Mouse (Mus musculus) heart, embryonic 16.5 days (tissue): ENCODE data around the gene 4930412O13Rik. TPM values are rescaled to one million over a fixed set of nuclear protein-coding genes. Genes with fewer than 3 reads are reported as not detected.

Experiments used
- ATAC-seq: fragments of 200-750 bp; cut with Nextera tagmentation; replicated peaks from 2 replicates; pipeline ENCODE4 v1.8.0; 2017; ENCODE audit warnings: moderate number of reproducible peaks; ENCODE audit not compliant: insufficient read depth, low FRiP score; ENCODE audit errors: extremely low read depth
- H3K27ac ChIP-seq: fragments of 300-500 bp; sonication (generic); 2 replicates; pipeline ENCODE4 v1.5.1; 2014; ENCODE audit warnings: mild to moderate bottlenecking, low read length, control low read depth, moderate library complexity
- H3K27me3 ChIP-seq: fragments of 300-500 bp; sonication (generic); 2 replicates; pipeline ENCODE4 v1.6.1; 2014; ENCODE audit warnings: low read length, mixed read lengths; ENCODE audit not compliant: control insufficient read depth, insufficient read depth
- H3K36me3 ChIP-seq: fragments of 300-500 bp; sonication (generic); 2 replicates; pipeline ENCODE4 v1.6.1; 2014; ENCODE audit not compliant: control insufficient read depth, insufficient read depth
- H3K4me1 ChIP-seq: fragments of 300-500 bp; sonication (generic); 2 replicates; pipeline ENCODE4 v1.6.1; 2014; ENCODE audit warnings: low read length, mixed read lengths; ENCODE audit not compliant: control insufficient read depth, insufficient read depth
- H3K4me2 ChIP-seq: fragments of 300-500 bp; sonication (generic); 2 replicates; pipeline ENCODE4 v1.6.1; 2014; ENCODE audit warnings: low read depth, mild to moderate bottlenecking, control low read depth, low read length
- H3K4me3 ChIP-seq: fragments of 300-500 bp; sonication (generic); 2 replicates; pipeline ENCODE4 v1.5.1; 2014; ENCODE audit warnings: mild to moderate bottlenecking, control low read depth, low read length
- H3K9ac ChIP-seq: fragments of 300-500 bp; sonication (generic); 2 replicates; pipeline ENCODE4 v1.6.1; 2014; ENCODE audit warnings: low read length, control low read depth
- H3K9me3 ChIP-seq: fragments of 300-500 bp; sonication (generic); replicated peaks from 2 replicates; pipeline ENCODE4 v1.6.1; 2016; ENCODE audit warnings: low read length; ENCODE audit not compliant: control insufficient read depth
- WGBS: fragments of 180-500 bp; shearing (Covaris S2); extraction: QIAGEN DNeasy Blood & Tissue Kit; methylation state at CpG from one replicate; pipeline ENCODE4 v1.1.7; 2014; 5-methylcytosine and 5-hydroxymethylcytosine counted together
- polyA plus RNA-seq: library from polyadenylated mRNA; unstranded; fragments of >200 nt; fragmentation: Nextera tagmentation; extraction: Ambion mirVana; gene quantifications from 2 replicates; pipeline ENCODE4 v1.2.1, GENCODE M21; 2015

Gene 4930412O13Rik
- polyA plus RNA-seq, 1 experiment from 2014 or later = not detected

DNA sequence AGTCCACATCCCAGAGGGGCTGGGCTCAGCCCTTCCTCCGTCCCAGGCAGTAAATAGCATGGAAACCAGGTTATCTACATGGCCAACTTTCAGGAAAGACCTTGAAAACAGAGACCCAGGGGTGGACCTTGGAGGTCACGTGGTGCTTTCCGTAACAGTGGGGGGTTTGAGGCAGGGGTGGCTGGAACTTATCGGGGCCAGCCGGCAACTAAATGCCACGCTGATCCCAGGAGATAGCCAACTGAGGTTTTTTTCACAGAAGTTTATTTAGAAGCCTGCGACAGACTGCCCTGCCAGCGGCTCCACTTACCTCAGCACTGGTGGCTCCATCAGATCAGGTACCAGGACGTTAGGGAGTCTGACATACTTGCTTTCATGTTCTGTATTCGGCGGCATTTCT lies 24.9 kb downstream of the 4930412O13Rik start:
- Histone ChIP-seq H3K4me1 (peaks cover 5% of the 10 kb centered on the region; the same call in 1 of the 2 replicates), H3K27ac (no peak overlapping the region), H3K4me3 (peak overlapping the region; percentile 38), H3K4me2 (peak overlapping the region; percentile 62), H3K27me3 (peaks cover 4% of the 10 kb centered on the region; the same call in 1 of the 2 replicates), H3K9ac (no peak overlapping the region), H3K36me3 (no peaks in the 10 kb centered on the region), H3K9me3 (no peaks in the 10 kb centered on the region)
- no peak; the same call in 1 of the 2 replicates for ATAC-seq
- WGBS = 4% methylated on average over 11 of the region's 11 CpGs

DNA sequence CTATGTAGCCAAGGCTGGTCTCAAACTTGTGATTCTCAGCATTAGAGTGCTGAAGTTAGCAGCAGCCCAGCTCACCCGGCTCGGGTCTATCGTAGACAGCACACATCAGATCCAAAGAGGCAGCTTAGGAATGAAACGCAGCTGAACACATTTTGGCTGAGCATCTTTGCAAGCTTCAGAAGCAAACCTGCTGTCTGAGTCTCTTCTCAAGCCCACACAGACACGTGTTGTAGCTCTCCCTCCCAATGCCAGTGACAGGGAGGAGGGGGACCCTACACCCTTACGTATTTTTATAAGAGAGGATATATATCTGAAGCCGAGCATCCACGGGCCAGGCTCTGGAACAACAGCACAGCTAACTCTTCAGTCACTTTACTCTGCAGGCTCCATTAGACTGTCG lies 36.5 kb downstream of the 4930412O13Rik start:
- Histone ChIP-seq H3K27me3 (no peaks in the 10 kb centered on the region), H3K9me3 (no peaks in the 10 kb centered on the region), H3K4me2 (no peak overlapping the region), H3K9ac (no peak overlapping the region), H3K4me1 (no peaks in the 10 kb centered on the region), H3K36me3 (peaks cover 9% of the 10 kb centered on the region), H3K4me3 (no peak overlapping the region), H3K27ac (no peak overlapping the region)
- ATAC-seq = no peak
- WGBS = 86% methylated on average over 9 of the region's 9 CpGs

DNA sequence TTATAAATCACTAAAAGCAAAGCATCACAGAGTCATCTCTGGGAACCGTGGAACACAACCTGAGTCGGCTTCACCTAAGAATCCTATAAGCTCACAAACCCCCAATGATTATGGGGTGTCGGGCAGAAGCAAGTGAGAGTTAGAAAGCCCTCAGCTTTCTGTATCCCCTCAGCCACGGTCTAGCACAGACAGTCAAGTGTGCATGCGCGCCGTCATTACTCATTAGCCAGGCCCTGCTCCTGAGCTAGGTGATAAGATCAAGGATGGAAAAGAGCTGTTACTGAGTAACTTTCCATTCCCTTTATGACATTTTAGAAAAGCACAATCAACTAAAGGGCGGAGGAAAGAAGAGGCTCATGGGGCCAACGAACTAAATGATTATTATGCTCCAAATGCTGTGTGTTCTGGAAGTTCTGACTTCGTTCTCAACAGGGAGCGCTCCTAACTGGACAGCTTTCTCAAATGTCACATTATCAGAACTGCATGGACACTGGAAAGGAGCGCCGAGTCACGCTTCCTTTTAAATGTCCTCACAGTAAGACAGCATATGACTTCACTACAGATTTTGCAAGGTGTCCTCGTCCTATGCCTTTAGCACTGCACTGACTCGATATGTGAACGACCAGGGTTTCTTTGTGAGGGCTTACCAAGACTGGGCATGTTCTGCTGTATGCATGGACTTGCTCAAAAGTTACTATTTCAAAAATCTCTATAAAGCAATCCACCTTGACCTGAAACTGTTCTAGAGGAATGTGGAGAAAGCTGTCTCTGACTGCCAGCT lies 37.8 kb downstream of the 4930412O13Rik start:
- H3K36me3 ChIP-seq = peaks cover 9% of the 10 kb centered on the region
- ATAC-seq = no peak
- no peak overlapping the region for H3K9ac ChIP-seq
- H3K4me2 ChIP-seq = no peak overlapping the region
- H3K27ac ChIP-seq = no peak overlapping the region
- no peaks in the 10 kb centered on the region for H3K4me1 ChIP-seq
- WGBS = 72% methylated on average over 17 of the region's 17 CpGs
- H3K9me3 ChIP-seq = no peaks in the 10 kb centered on the region
- H3K27me3 ChIP-seq = no peaks in the 10 kb centered on the region
- H3K4me3 ChIP-seq = no peak overlapping the region

DNA sequence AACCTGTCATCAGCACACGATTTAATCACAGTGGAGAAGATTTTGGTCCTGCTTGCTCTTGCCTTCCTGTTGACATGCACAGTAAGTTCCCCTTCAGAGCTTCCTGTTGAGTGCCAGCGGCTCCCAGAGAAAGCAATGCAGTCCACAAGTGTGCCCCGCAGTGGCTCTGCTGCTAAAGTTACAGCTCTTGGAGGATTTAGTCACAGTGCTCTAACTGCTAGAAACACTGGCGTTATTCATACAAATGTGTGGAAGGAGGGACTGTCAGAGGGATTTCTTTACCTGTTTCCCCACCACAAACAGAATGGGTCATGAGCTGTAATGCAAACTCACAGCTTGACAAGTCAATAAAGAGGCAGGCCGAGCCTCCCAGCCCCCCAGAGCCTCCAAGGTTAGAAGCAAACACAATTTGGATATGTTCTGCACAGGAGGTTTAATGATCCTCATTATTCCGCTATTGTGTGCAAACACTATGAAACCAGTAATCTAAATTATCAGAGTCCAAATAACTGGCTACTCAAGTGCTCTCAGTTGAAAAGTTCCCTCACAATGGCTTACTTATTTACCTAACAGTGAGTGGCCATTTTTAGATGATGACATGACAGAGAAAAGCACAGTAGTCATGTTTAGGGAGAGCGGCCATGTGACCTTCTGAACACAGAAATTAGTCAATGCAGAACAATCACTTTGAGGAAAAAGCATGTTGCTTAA lies 45.3 kb downstream of the 4930412O13Rik start:
- Histone ChIP-seq H3K4me2 (no peak overlapping the region), H3K27me3 (no peaks in the 10 kb centered on the region), H3K9me3 (no peaks in the 10 kb centered on the region), H3K9ac (no peak overlapping the region), H3K4me1 (no peaks in the 10 kb centered on the region), H3K4me3 (no peak overlapping the region), H3K27ac (no peak overlapping the region), H3K36me3 (no peaks in the 10 kb centered on the region; the same call in 1 of the 2 replicates)
- no peak for ATAC-seq
- WGBS = 49% methylated on average over 7 of the region's 7 CpGs

DNA sequence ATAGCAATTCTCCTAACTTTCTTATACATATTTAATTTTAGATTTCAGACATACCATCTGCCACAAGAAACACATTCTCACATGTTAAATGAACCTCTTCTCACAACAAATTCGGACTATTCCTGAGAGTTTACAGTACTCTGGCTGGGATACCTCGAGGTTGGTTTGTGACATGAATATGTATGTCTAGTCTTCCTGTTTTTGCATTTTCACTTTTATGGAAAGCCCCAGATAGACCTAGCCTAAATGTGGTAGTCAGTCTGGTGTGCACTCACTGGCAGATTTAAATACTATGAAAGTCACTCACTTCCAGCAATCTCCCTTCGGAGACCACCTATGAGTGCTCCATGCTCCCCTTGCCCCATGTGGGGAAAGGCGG lies 45.8 kb downstream of the 4930412O13Rik start:
- WGBS = 80% methylated on average over 4 of the region's 4 CpGs
- Histone ChIP-seq H3K27ac (no peak overlapping the region), H3K9me3 (no peaks in the 10 kb centered on the region), H3K36me3 (no peaks in the 10 kb centered on the region; the same call in 1 of the 2 replicates), H3K4me2 (no peak overlapping the region), H3K9ac (no peak overlapping the region), H3K27me3 (no peaks in the 10 kb centered on the region), H3K4me3 (no peak overlapping the region), H3K4me1 (no peaks in the 10 kb centered on the region)
- ATAC-seq = no peak

Other genes with a start within 250 kb of the 4930412O13Rik start
- gene 9230102O04Rik, start 8.3 kb downstream of the 4930412O13Rik start, polyA plus RNA-seq = not detected in 2 replicates
- 5.4 and 11.9 TPM in 2 replicates for gene Gata3, start 8.8 kb downstream of the 4930412O13Rik start, polyA plus RNA-seq
- gene Taf3, start 167.3 kb downstream of the 4930412O13Rik start, polyA plus RNA-seq = 7.5 and 8.3 TPM in 2 replicates
- 1,497 and 1,501 TPM in 2 replicates for gene Atp5c1, start 199.3 kb downstream of the 4930412O13Rik start, polyA plus RNA-seq
- 21.3 and 22.5 TPM in 2 replicates for gene Kin, start 199.3 kb downstream of the 4930412O13Rik start, polyA plus RNA-seq